Mouse (Mus musculus) embryo, embryonic 10.5 days (tissue): ENCODE data around the gene Cacnb4.
A peak's percentile ranks its signal among the peaks of the same experiment; 100 is the strongest.

Experiments
- DNase-seq: peaks from one replicate; pipeline ENCODE4 v3.0.0-alpha.2; 2015; ENCODE audit warnings: low spot score

Gene Cacnb4

DNA sequence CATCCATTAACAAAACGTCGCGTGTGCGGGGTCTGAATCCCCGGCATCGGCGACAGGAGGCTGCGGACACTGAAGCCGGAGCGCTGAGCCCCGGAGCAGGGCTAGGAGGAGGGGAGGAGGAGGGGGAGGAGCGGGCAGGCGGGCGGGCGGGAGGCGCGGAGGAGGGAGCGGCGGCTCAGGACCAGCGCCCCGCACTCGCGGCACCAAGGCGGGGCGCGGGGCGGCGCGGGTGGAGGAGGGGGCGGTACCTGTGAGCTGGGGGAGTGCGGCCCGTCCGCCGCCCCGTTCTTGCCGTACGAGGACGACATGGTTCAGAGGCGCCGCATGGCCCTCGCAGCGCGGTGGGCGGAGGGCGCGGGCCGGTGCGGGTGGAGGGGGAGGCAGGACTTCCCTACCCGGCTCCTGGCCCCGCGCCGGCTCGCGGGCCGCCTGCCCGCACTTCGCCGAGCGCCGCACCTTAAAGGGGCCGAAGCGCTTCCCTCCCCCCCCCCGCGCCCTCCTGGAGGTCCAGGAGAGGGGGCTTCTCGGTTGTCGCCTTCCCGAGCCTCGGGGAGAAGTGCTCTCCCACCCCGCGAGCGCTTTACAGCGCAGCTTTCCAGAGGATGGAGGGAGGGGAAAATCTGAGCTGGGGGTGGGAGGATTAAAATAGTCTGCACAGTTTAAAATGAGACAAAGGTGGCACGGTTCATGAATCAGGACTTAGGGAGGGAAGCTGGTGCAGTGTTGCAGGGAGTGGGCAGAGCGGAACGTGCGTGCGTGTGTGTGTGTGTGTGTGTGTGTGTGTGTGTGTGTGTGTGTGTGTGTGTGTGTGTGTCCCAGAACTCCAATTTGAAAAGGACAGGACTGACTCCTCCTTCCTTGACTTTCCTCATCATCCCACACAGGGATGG is at the start of gene Cacnb4:
Gene Cacnb4, minus strand, starts transcription at position 809 of the 890 bp plus-strand sequence.
- peak; percentile 74 for DNase-seq

DNA sequence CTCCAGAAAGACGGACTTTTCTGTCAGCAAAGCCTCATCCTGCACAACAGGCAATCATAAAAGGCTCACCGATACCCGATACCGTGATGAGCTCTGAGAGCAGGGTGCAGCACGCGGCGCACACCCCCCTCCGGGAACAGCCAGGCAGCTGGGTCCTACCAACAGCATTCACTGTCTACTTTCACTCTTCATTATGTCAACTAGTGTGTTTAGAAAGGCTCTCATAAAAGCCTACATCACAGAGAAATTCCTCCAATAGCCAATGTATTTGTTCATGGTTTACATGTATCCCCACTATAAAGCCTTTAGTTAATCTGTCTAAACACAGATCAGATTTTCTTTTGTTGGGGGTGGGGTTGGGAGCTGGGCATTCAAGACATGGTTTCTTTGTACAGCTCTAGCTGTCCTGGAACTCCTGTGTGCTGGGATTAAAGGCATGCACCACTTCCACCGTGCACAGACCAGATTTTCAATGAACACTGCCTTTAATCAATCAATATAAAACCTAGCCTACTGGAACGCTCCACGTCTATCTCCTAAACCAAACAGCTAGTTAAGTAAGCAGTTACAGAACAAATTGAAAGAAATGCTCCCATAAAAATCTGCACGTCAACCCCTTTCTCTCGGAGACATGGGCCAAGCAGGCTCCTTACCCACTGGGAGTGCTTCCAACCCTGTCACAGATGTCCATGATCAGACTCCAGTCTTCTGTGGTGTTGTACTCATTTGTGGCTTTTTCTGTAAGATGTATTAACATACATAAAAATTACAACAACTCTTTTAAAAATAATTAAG is 43.8 kb upstream of the Cacnb4 start:
- DNase-seq: peak; percentile 30

DNA sequence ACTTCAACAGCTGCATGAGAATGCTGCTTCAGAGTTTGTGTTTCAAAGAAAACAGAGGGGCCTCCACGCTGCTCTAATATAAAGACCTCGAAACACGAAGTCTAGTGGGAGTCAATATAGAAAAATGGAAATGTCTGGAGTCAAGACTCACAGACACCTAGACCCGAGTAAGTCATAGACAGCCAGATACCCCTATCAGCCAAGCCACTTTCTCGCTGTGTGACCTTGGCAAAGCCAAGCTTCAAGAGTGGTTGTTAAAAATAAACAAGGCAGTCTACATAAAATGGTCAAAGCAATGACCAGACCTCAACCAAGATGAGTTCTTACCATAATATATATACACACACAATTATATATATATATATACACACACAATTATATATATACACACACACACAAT is 40.4 kb upstream of the Cacnb4 start:
- no peak for DNase-seq

DNA sequence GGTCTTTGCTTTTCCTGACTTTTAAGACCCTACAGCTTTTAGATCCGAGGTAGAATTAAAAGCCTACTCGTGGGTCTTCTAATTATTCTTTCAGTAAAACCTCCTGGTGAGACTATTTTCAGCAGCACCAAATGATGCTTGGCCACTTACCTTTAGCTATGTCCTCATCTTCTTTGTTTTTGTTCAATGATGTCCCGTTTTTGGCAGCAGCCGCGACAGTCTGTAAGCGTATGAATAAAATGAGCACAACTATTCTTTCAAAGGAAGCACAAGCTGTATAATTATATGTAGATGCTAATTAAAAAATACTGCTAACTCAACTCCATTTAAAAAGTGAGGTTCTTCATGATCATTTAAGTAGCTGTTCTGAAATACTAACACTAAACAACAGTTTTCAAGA is 38.9 kb upstream of the Cacnb4 start:
- no peak for DNase-seq

DNA sequence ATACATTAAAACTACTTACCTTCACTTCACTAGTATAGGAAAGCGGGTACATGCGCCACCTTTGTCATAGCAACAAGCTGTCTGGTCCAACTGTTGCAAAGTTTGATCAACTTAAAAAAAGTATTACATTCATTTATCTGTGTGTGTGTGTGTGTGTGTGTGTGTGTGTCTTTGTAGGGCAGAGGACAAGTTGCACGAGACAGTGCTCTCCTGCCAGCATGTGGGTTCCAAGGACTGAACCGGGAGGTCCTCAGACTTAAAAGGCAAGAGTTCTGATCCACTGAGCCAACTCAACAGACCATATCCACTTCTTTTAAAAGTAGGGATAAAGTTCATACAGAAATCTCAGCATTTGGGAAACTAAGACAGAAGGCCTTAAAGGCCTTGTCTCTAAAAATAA is 37.5 kb upstream of the Cacnb4 start:
- no peak for DNase-seq

DNA sequence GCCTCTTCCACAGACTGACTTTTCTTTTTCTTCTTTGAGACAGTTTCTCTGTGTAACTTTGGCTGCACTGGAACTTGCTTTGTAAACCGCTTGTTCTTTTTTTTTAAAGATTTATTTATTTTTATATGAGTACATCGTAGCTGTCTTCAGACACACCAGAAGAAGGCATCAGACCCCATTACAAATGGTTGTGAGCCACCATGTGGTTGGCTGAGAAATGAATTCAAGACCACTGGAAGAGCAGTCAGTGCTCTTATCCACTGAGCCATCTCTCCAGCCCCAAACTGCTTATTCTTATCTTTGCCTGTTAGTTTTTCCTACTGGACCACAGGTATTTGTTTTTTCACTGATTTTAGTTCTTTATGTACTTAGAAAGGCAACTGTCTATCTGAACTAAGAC is 34.2 kb upstream of the Cacnb4 start:
- no peak for DNase-seq

DNA sequence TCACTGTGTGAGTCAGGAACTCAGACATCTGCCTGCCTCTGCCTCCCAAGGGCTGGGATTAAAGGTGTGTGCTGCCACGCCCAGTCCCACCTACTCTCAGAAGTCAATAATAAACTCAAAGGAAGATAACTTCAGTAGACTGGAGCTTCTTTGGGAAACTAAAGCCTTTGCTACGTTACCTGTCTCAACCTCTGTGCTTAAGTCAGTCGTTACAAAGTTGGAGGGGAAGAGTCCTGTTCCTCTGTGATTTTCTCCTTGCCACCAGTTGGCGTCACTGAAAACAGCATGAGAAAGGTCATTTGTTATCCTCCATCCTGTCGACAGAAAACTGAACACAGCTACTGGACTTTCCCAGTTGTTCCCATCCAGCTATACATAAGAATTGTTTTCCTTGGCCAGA is 32.8 kb upstream of the Cacnb4 start:
- DNase-seq: no peak

DNA sequence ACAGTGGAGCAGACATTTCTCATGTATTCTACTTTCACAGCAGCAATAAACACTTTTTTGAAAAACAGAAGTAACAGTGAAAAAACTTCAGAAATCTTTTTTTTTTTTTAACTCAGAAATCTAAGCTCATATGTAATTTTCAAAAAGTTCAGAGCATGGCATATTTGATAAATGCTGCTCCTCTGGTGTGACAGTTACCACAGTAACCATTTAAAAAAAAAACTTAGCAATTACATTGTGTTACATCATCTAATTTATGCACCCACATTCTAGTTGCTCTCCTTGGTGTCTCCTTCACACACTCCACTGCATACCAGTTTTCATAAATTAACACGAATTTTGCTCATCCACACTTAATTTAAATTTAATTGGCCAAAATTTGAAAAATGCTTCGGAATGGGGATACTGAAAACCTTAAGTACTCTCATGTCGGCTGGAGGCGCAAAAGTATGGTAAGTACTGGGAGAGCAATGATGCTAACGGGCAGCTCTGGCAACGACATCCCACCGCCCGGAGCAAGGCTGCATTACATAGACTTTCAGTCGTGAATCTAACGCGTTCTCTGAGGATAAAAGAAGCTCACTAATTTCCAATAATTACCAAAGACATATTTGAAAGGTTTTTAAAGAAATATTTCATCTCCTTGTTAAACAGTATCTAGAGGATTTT is 24.9 kb upstream of the Cacnb4 start:
- no peak for DNase-seq

DNA sequence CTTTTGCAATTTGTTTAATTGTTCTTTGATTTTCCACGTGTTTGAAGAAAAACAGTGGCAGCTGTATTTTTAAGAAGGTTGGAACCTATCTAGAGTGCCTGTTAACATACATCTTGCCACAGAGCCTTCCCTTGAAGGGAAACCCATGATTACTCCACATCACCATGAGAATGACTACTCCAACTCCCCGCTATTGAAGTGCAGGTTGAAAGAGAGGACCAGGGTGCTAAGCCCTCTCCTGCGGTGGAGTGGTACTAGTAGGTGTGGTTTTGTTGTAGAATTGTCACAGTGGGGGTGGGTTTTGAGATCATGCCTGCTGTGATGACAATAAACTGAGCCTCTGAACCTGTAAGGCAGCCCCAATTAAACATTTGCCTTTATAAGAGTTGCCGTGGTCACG is 23.7 kb upstream of the Cacnb4 start:
- DNase-seq: no peak

DNA sequence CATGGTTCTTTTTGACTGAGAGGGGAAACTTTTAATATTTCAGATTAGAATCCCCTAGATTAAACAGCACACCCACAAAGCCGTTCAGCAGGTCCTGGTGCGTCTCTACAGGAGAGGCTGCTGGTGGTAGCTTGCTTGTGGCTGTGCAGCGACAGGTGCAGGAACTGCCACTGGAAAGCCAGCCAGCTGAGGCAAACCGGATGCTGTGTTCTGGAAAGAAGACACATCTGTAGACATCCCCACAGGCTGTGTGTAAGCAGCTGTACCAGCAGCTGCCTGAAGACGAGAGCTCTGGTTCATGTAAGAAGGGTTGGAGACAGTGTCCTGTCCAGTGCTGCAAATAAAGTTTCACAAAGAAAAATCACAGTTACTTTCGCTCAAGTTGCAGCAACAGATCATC is 18.0 kb upstream of the Cacnb4 start:
- no peak for DNase-seq

DNA sequence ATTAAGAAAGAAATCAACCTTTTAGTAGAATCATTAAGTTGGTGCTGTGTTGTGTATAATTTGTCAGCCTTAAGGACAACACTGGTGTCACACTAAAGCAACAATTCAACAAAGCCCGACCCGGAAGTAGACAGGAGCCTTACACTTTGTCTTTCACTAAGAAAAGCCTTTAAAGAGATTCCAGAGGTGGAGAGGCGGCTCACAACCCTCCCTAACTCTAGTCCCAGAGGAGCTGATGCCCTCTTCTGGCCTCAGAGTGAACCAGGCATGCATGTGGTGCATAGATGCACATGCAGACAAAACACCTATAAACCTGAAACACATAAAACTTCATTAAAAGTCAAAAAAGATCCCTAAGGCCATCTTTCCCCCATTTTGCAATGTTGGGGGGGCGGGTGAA is 15.1 kb upstream of the Cacnb4 start:
- DNase-seq: peak; percentile 24

DNA sequence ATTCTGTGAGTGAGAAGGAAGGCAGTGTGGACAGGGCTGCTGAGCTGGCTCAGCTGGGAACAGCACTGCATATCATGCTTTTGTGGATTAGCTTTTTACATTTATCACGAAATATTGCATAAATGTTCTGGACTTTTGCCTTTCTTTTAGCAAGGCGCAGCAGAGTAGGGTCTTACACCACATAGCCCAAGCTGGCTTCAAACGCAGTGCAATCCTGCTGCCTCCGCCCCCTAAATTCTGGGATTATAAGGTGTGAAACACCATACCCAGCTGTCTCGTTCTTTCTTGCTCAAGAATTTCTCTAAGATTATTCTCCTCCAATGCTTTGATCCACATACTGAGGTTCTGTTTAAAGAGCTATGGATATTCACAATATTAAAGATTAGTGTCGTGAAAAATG is 10.0 kb upstream of the Cacnb4 start:
- no peak for DNase-seq

DNA sequence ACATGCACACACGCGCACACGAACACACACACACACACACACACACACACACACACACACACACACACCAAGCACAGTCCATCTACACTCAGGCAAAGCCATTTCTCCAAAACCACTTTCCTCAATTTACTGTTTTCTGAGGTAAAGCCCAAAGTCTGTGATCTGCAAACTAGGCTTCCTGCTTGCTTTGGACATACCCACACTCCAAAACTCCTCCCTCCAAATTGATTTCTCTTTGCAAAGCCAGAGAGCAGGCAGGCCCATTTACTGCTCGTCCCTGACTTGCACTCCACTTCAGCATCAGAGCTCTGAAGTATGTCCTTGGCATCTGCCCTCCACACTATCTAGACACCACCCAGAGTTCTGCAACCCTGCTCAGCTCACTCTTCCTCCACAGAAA is 958 bp upstream of the Cacnb4 start:
- no peak for DNase-seq

DNA sequence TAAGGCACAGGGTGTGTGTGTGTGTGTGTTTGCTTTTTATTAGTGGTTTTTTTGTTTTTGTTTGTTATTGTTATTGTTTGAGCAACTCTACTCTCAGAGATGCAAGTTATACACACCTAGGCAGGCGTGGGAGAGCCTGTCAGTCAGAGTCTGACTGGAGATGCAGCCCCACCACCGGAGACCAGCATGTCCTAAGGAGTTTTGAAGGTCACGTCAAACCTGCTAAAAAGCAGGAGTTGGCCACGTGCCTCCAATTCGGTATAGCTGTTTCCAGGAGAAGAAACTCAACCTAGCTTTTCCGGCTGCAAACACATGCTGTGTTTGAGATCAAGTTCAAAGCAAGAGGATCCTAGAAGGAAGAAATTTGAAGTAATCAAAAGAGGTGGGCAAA is 277 bp upstream of the Cacnb4 start:
- DNase-seq: peak; percentile 26

DNA sequence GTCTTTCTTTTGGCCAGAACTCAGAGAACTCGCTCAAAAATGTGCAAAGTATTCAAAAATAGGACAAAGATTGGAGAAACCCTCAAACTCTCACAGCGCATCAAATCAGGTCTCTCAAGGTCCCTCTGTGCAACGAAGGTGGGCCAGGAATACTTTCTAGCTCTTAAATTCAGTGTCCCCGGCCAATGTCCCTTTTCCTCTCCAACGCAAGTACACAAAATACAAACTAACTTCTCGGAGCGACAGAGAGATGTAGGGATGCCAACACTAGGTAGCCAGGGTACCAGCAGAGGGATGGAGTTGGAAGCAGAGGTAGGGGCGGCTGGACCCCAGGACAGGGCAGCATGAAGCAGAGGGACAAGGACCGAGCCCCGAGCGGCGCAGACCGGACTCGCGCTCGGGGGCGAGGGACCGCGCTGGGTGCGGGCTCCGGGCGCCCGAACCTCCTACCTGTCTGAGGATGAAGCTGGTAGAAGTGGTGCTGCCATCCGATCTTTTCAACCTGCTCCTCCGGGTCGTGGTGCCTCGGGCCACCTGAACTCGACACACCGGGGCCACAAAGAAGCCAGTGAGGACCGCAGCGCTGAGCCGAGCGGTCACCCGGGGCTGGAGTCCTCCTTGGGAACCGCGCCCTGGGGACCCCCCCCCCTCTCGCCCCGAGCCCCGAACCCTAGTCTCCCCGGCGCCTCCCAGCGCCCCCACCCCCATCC is 1.2 kb downstream of the Cacnb4 start:
- peak; percentile 67 for DNase-seq

DNA sequence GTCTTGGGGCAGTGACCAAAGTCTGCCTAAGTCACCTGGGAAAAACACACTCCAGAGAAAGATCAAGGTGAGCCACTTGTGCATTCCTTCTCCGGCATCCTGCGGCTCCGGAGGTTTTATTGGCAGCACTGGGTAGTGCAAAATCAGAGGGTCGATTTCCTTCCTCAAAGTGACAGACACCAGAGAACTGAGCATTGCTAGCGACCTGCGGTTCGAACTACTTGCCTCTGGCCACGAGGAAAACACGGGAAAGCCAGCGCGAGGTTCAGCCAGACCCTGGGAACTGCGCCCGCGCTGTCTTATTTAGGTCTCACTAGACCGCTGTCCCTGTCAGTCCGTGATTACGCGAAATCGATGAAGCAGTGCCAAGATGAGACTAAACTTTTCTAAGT is 1.7 kb downstream of the Cacnb4 start:
- no peak for DNase-seq

DNA sequence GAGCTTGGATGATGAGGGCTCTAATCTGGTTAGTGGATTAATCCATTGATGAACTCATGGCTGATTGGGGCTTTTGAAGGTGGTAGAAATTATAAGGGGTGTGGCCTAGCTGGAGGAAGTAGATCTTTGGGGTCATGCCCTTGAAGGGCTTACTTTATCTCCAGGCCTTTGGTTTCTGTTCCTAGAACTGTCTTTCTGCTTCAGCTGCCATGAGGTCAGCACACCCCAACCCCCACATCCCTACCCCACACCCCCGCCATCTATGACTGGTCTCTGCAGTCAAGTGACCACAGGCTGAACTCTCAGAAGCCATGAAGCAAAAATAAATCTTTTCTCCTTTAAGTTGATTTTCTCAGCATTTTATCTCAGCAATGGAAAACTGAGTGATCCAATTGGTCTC is 3.5 kb downstream of the Cacnb4 start:
- DNase-seq: no peak

DNA sequence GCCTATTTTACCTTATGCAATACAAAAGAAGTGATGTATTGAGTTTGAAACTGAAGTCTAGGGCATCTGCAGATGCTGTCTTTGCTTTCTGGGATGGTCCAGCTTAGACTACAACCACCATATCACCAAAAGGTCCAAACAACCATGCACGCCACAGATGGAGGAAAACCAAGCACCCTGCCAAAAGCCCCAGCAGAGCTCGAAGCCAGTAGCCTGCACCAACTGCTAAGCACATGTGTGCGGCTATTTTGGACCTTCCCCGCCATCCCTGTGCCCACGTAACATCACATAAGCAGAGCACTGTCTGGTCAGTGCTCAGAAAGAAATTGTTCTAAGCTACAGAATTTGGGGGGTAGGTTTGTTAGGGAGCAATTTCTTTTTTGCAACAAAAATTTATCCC is 5.9 kb downstream of the Cacnb4 start:
- no peak for DNase-seq

DNA sequence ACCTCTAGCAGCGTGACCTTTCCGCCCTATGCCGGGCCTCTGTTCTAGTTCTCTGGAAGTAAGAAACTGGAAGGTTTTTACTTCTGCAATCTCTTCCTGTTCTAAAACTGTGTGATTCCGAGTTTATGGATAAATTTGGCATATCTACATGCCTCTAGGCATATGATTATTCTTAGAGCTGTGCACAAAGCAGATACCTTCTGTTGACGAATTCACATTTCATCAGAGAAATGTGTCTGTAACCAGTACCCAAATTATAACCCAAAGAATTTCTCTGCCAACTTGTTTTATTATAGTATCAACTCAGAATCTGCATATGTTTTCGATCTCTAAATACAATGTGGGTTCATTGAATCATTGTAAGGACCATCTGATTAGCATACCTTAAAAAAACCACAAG is 8.2 kb downstream of the Cacnb4 start:
- no peak for DNase-seq

DNA sequence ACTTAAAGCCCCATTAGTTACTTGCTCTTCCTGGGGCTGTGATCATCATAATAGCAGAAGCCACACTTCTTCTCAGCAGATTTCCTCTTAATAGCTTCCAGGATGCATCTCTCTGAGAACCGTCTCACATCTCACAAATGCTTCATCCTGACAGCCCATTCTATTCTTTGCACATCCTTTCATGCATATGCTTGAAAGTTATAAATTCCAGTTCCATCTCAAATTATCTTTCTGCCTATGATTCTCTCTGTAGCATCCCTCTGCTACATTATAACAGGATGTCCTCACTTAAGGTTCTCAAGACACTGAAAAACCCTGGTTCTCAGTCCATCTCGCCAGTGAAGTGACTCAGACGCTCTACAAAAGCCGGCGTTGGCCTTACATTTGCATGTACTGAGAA is 19.9 kb downstream of the Cacnb4 start:
- DNase-seq: no peak

DNA sequence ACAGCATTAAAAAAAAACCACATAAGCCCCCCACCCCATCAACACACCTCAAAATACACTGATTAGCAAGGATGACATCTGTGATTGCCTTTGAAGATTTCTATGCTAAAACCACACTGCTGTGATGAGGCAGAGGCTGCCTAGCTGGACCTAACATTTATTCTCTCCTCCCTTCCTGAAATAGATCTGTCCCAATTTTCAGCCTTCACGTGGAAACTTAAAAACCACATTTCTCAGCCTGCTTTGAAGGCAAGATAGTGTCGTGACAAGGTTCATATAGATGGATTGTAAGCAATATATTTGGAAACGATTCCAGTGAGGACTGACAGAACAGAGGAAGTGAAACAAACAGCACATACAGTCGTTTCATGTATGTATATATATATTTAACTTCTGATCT is 22.1 kb downstream of the Cacnb4 start:
- no peak for DNase-seq

DNA sequence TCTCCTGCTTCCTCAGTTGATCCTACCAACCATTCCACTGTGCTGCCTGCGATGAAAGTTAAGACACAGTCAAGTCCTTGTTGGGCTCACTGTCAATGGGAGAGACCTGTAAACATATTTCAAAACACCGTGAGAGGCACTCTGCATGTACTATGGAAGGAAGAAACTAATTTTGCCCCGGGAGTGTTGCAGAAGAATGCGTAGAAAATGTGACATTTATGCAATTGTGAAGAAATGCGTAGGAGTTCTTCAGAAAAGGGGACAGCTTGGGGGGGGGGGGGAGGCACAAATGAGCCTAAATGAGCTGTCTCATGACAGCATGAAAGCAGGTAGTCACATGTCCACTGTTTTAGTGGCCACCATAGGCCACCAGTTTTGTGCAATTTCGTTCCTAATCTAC is 25.1 kb downstream of the Cacnb4 start:
- DNase-seq: no peak
